Mouse (Mus musculus): ENCODE measurements at regions not wholly inside any gene's neighbourhood (a gene's known extent, or its start where the extent isn't known, plus 50 kb on each side); places are given as distances from the start of the nearest gene placed in this dataset.

DNA sequence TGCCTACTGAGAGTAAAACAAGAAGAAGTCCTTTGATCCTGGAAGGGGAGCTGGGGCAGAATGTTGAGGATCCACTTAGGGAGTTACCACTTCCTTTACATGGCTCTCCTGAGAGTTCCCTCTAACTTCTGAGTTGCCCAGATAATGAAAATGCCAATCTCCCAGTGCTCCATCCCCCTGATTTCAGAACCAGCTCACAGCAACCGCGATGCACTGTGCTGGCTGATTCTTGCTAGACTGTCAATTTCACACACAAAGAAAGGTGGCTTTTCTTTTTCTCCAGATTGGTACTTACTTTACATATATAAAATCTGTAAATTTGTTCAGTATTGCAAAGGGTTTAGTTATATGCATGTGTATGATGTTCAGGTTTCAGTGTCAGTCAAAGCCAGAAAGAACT lies 1248.1 kb upstream of the Adam24 start:
- no peak for DNase-seq (ENCODE audit: low spot score)

DNA sequence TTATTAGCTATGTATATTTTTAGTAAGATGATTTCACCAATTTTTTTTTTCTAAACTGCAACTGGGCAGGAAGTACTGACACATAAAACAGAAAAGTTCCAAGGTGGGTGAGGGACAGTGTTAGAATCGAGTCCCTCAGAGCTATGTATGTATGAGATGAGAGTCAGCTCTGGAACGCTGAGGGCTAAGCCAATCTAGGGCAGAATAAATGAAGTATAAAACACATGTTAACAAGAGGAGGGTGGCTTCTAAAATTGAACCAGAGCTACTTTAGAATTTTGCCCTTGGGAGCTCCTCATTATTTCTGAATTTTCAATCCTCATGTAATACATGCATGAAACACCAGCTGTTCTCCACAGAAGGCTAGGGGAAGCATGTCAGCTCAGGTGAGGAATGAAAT lies 1247.5 kb upstream of the Adam24 start:
- no peak for DNase-seq (ENCODE audit: low spot score)

DNA sequence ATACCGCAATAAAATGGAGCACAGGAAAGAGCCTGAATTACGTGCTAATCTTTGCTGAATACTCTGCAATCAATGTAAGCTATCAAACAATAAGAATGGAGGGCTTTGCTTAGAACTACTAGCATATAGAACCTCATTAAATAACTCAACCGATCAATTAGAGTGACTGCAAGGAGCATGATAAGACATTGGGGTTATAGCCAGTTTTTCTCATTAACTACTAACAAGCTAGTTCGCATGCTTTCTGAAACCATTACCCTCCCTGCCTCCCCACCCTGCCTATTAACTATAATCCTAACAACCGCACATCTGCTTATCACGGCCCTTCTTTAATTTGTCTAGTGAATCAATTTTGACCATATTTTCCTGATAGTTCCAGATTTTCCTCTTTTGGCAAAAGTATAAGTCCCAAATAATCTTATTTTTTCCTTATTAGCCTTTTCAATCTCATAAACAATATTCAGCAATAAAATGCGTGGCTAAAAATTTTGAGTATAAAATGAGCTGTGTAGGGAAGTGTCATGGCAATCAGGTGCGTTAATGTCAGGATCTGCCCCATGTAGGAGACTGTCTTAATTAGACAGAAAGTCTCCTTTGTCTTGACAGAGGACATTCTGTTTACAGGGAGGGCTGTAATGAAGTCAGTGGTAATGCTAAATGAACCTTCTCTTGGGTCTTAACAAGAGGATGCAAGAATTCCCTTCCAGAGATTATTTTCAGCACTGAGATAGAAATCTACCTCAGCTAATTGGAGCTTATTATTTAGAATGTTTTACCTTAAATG lies 1234.1 kb upstream of the Adam24 start:
- no peak for DNase-seq (ENCODE audit: low spot score)

DNA sequence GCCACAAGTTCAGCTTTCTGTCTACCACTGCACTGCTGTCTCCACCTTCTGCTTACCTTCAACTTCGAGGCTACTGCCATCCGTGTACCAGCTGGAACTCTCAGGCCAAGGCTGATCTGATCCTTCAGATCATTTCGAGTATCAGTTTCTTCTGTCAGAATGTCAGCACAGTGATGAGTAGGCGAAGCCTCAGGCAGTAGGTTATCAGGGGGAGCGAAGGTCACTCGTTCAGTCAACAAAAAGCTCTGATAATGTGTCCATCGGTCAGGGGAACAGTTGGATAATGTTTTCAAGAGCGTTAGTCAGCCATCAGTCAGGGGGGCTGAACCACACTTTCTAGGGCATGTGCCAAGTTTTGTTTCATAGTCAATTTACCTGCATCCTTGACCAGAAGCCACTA lies 1183.7 kb upstream of the Adam24 start:
- DNase-seq (ENCODE audit: low spot score), result peak; percentile 6

DNA sequence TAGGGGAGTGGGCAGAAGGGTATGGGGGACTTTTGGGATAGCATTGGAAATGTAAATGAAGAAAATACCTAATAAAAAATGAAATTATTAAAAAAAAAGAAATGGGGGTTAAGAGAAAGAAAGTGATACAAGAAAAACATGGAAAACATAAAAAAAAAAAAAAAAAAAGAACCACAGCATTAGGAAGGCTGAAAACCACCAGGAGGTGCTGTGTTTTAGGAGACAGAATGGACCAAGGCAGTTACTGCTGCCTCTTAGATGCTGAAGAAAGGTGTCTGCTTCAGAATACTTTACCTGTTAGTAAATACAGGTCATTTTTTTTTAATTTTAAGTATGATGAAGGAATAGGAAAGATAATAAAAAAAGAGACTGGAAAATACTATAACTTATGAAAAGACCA lies 1174.5 kb upstream of the Adam24 start:
- DNase-seq (ENCODE audit: low spot score), result no peak

DNA sequence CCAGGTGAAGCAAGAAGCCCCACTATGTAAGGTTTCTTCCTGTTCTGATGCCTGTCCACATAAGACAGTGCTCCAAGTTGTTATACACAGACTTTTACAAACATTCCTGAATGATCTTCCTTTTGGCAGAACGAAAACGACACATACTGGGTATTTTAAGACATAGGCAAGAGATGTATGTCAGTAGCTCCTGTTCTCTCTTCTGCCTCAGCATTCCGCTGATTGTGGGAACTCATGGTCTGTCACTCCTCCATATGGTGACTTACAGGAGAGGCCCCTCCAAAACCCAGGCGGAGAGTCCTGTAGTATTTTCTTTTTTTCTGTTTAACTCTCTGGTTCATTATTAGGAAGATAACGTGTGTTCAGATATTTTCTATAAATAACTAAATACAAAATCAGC lies 1170.6 kb upstream of the Adam24 start:
- no peak for DNase-seq (ENCODE audit: low spot score)

DNA sequence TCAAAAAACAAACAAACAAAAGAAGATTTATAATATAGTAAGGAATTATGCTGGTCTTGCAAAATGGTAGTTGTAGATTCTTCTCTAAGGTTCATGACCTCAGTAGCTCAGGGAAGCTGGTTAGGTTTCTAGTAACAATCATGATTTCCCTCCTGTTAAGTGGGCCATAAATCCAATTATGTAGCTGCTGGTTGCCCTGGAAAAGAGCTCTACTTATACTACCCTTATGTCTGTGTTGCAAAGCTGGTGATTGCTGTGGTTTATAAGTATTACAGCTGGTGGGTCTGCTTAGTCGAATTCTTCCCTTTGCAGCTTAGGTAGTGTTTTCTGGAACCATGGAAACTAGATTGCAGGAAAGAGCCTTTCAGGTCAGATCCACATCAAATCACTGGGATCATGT lies 1161.9 kb upstream of the Adam24 start:
- DNase-seq (ENCODE audit: low spot score), result no peak
